Mouse (Mus musculus) G1E (cell line): ENCODE data around the gene Gm28048.

Source experiments
- CTCF ChIP-seq: IDR thresholded peaks from 2 replicates; pipeline ENCODE4 v1.5.1; 2012; ENCODE audit warnings: low read depth, low read length, inconsistent platforms, mixed read lengths
- GATA1 ChIP-seq: IDR thresholded peaks from 2 replicates; pipeline ENCODE4 v1.6.1; 2012; ENCODE audit warnings: borderline replicate concordance, low read length, inconsistent platforms, mixed read lengths
- POLR2AphosphoS5 ChIP-seq: IDR thresholded peaks from 2 replicates; pipeline ENCODE4 v1.6.1; 2012; ENCODE audit warnings: low read depth, low read length, inconsistent platforms; ENCODE audit not compliant: insufficient replicate concordance
- TAL1 ChIP-seq: conservative IDR thresholded peaks from 2 replicates; pipeline ENCODE4 v1.6.1; 2012; ENCODE audit warnings: low read depth, low read length, inconsistent platforms, mixed read lengths

GRCm38 (mm10) chr11:22830179-22830611, 151.7 kb downstream of the Gm28048 start:
- no peak for TF ChIP-seq CTCF
- TF ChIP-seq POLR2AphosphoS5, result no peak
- no peak for TF ChIP-seq GATA1
- no peak for TF ChIP-seq TAL1
